Mouse (Mus musculus) heart, embryonic 15.5 days (tissue): ENCODE measurements around the gene Gm45837. TPM values are rescaled to one million over a fixed set of nuclear protein-coding genes. Genes with fewer than 3 reads are reported as not detected.

Source experiments
- ATAC-seq: fragments of 200-750 bp; cut with Nextera tagmentation; replicated peaks from 2 replicates; pipeline ENCODE4 v1.8.0; 2017; ENCODE audit warnings: low read depth, moderate TSS enrichment; ENCODE audit not compliant: insufficient number of reproducible peaks, insufficient read depth, low FRiP score
- H3K27ac ChIP-seq: fragments of 300-500 bp; sonication (generic); 2 replicates; pipeline ENCODE4 v1.5.1; 2015; ENCODE audit warnings: mild to moderate bottlenecking, inconsistent platforms
- H3K27me3 ChIP-seq: fragments of 300-500 bp; sonication (generic); 2 replicates; pipeline ENCODE4 v1.6.1; 2015; ENCODE audit warnings: inconsistent platforms
- H3K36me3 ChIP-seq: fragments of 300-500 bp; sonication (generic); 2 replicates; pipeline ENCODE4 v1.6.1; 2015; ENCODE audit warnings: mild to moderate bottlenecking, inconsistent platforms
- H3K4me1 ChIP-seq: fragments of 300-500 bp; sonication (generic); replicated peaks from 2 replicates; pipeline ENCODE4 v1.6.1; 2015; ENCODE audit warnings: inconsistent platforms
- H3K4me2 ChIP-seq: fragments of 300-500 bp; sonication (generic); 2 replicates; pipeline ENCODE4 v1.6.1; 2015; ENCODE audit warnings: inconsistent platforms, mild to moderate bottlenecking, moderate library complexity
- H3K4me3 ChIP-seq: fragments of 300-500 bp; sonication (generic); 2 replicates; pipeline ENCODE4 v1.5.1; 2015; ENCODE audit warnings: mild to moderate bottlenecking, inconsistent platforms
- H3K9ac ChIP-seq: fragments of 300-500 bp; sonication (generic); 2 replicates; pipeline ENCODE4 v1.6.1; 2015; ENCODE audit warnings: mild to moderate bottlenecking, inconsistent platforms
- H3K9me3 ChIP-seq: fragments of 300-500 bp; sonication (generic); replicated peaks from 2 replicates; pipeline ENCODE4 v1.6.1; 2016; ENCODE audit warnings: inconsistent platforms
- WGBS: fragments of 180-500 bp; shearing (Covaris S2); methylation state at CpG from one replicate; pipeline ENCODE4 v1.1.7; 2015; ENCODE audit warnings: mixed read lengths; 5-methylcytosine and 5-hydroxymethylcytosine counted together
- polyA plus RNA-seq: library from polyadenylated mRNA; unstranded; fragments of >200 nt; fragmentation: Nextera tagmentation; extraction: Ambion mirVana; gene quantifications from 2 replicates; pipeline ENCODE4 v1.2.1, GENCODE M21; 2015

The Gm45837 gene
- polyA plus RNA-seq, 1 experiment from 2014 or later = not detected

- Histone ChIP-seq H3K27me3 (no peaks in the 10 kb centered on the region), H3K36me3 (no peaks in the 10 kb centered on the region), H3K9me3 (no peaks in the 10 kb centered on the region), H3K27ac (peak overlapping the region; percentile 79), H3K4me1 (peaks cover 28% of the 10 kb centered on the region), H3K9ac (peak overlapping the region; percentile 52), H3K4me2 (peak overlapping the region; percentile 61), H3K4me3 (peak overlapping the region; percentile 38)
- no peak for ATAC-seq
- 47% methylated on average over 3 of the region's 3 CpGs for WGBS
These were observed 32.4 kb upstream of the Gm45837 start for GRCm38 (mm10) chr7:101378285-101378684.

DNA sequence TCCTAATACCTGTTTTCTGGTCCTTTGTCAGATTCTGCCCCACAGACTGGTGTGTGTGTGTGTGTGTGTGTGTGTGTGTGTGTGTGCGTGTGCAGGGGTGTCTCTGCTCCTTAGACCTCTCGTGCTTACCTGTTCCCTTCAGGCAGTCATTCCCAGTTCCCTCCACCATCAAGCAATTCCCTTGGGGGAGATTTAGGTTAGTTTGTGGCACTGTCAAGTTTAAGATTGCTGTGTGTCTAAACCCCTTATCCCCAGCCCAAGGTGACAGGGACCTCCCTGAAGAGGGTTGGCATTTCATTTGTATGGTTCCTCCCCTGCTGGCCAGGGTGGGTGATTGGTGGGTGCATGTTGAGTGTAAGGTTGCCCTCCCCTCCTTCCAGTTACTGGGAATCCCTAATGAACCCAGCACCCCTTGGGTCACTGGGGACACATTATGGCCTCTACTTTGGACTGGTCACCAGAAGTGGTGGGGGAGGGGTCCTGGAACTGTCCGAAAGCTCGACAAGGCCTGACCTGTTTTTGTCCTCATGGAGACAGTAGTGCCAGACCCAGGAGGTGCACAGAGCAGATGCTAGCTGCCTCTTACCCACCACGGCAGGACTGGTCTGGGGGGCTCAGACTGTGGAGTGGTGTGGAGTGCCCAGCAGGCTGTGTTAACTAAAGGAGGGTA, 31.8 kb upstream of the Gm45837 start:
- peak overlapping the region; percentile 79 for H3K27ac ChIP-seq
- WGBS = 52% methylated on average over 5 of the region's 5 CpGs
- H3K4me2 ChIP-seq = peak overlapping the region; percentile 61
- H3K27me3 ChIP-seq = no peaks in the 10 kb centered on the region
- peak overlapping the region; percentile 38 for H3K4me3 ChIP-seq
- H3K4me1 ChIP-seq = peaks cover 30% of the 10 kb centered on the region
- H3K9ac ChIP-seq = peak overlapping the region; percentile 52; the same call in 1 of the 2 replicates
- no peaks in the 10 kb centered on the region for H3K9me3 ChIP-seq
- H3K36me3 ChIP-seq = no peaks in the 10 kb centered on the region
- no peak for ATAC-seq

DNA sequence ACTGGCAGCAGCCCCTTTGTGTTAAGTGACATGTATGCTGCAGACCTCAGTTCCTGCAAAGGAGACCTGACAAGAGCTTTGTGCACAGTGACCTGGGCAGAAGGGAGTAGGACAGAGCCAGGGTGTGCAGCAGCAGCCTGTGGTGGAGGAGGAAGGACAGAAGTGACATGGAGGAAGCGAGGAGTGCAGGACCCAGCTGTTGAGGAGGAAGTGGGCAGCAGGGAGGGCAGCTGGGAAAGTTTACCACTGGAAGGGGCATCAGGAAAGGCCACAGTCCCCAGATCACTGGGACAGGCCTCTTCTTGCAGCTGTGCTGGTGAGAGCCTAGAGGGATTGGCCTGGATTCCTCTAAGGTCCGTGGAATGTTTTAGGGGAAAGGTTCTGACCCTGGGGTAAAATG, 31.0 kb upstream of the Gm45837 start:
- Histone ChIP-seq H3K27me3 (no peaks in the 10 kb centered on the region), H3K4me3 (no peak overlapping the region), H3K9ac (no peak overlapping the region), H3K36me3 (no peaks in the 10 kb centered on the region), H3K4me2 (peak overlapping the region; percentile 61), H3K27ac (peak overlapping the region; percentile 79; the same call in 1 of the 2 replicates), H3K4me1 (peaks cover 33% of the 10 kb centered on the region), H3K9me3 (no peaks in the 10 kb centered on the region)
- WGBS = 49% methylated on average over 2 of the region's 2 CpGs
- no peak for ATAC-seq

DNA sequence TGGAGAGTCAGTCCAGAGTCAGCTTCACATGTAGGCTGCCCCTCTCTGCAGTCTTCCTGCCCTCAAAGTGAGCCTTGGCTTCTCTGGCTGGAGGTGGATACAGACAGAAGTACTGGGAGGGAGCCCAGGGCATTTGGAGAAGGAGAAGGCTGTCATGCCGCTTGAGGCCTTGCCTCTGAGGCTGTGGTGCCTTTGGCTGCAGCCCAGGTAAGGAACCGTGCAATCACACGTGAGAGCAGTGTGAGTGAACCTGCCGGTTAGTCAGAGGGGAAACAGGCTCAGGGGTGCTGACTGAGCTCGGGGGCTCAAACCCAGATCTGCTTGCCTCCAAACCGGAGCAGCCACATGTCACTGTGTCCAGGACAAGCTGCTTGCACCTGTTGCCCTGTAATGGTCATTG, 29.2 kb upstream of the Gm45837 start:
- H3K36me3 ChIP-seq = no peaks in the 10 kb centered on the region
- H3K27ac ChIP-seq = no peak overlapping the region
- H3K9me3 ChIP-seq = no peaks in the 10 kb centered on the region
- H3K4me2 ChIP-seq = no peak overlapping the region
- H3K9ac ChIP-seq = no peak overlapping the region
- peaks cover 48% of the 10 kb centered on the region for H3K4me1 ChIP-seq
- no peak for ATAC-seq
- no peaks in the 10 kb centered on the region for H3K27me3 ChIP-seq
- H3K4me3 ChIP-seq = no peak overlapping the region
- WGBS = 71% methylated on average over 6 of the region's 6 CpGs

GRCm38 (mm10) chr7:101382378-101382777, 28.3 kb upstream of the Gm45837 start:
- 76% methylated on average over 8 of the region's 8 CpGs for WGBS
- Histone ChIP-seq H3K9ac (no peak overlapping the region), H3K4me2 (no peak overlapping the region), H3K9me3 (no peaks in the 10 kb centered on the region), H3K4me1 (peaks cover 46% of the 10 kb centered on the region), H3K27me3 (no peaks in the 10 kb centered on the region), H3K4me3 (no peak overlapping the region), H3K27ac (no peak overlapping the region), H3K36me3 (peaks cover 4% of the 10 kb centered on the region; the same call in 1 of the 2 replicates)
- no peak for ATAC-seq

GRCm38 (mm10) chr7:101383756-101384155, 26.9 kb upstream of the Gm45837 start:
- H3K4me2 ChIP-seq = no peak overlapping the region
- H3K4me3 ChIP-seq = no peak overlapping the region
- no peaks in the 10 kb centered on the region for H3K27me3 ChIP-seq
- H3K36me3 ChIP-seq = peaks cover 12% of the 10 kb centered on the region; the same call in 1 of the 2 replicates
- H3K9me3 ChIP-seq = no peaks in the 10 kb centered on the region
- no peak for ATAC-seq
- H3K9ac ChIP-seq = no peak overlapping the region
- peak overlapping the region; percentile 53; the same call in 1 of the 2 replicates for H3K27ac ChIP-seq
- H3K4me1 ChIP-seq = peaks cover 35% of the 10 kb centered on the region
- 70% methylated on average over 3 of the region's 3 CpGs for WGBS

DNA sequence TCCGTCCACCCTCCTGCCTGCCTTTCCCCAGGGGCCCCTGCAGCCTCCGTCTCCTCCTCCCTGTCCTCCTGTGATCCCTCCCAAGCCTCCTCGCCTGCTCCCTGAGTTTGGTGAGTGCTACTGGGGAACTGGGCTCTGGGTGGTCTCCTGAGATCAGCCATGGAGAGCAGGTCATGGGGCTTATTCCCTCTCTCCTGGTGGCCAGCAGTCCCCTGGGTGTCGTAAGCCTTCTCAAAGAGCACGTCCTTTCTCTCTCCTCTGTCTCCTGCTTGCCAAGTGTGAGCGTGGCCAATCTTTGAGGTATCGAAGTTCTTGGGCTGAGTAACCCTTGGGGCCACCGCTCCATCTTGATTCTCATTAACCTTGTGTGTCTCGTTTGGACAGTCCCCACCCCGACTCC, 25.8 kb upstream of the Gm45837 start:
- no peak for ATAC-seq
- 63% methylated on average over 10 of the region's 10 CpGs for WGBS
- no peak overlapping the region for H3K4me2 ChIP-seq
- H3K9ac ChIP-seq = no peak overlapping the region
- peaks cover 32% of the 10 kb centered on the region for H3K4me1 ChIP-seq
- H3K4me3 ChIP-seq = no peak overlapping the region
- peak overlapping the region; percentile 44; the same call in 1 of the 2 replicates for H3K27ac ChIP-seq
- H3K9me3 ChIP-seq = no peaks in the 10 kb centered on the region
- no peaks in the 10 kb centered on the region for H3K27me3 ChIP-seq
- H3K36me3 ChIP-seq = peaks cover 13% of the 10 kb centered on the region; the same call in 1 of the 2 replicates

DNA sequence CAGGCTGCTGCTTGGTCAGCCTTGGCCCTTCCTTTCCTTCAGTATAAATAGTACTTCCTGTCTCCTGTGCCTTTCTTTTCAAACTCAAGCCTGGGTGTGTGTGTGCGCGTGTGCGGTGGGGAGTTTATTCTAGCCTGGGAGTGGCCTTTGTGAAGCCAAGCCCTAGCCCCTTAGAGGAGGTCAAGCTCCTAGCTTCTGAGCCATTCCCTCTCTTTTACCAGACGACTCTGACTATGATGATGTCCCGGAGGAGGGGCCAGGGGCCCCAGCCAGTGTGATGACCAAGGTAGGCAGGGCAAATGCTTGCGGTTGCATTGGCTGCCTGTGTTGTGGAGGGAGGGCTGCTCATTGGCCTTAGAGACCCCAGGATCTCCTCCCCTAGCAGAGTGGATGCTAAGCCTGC, 25.4 kb upstream of the Gm45837 start:
- Histone ChIP-seq H3K4me1 (peaks cover 35% of the 10 kb centered on the region), H3K4me2 (peak overlapping the region; percentile 8; the same call in 1 of the 2 replicates), H3K4me3 (no peak overlapping the region), H3K9me3 (no peaks in the 10 kb centered on the region), H3K9ac (no peak overlapping the region), H3K27ac (peak overlapping the region; percentile 44), H3K27me3 (no peaks in the 10 kb centered on the region), H3K36me3 (peaks cover 16% of the 10 kb centered on the region; the same call in 1 of the 2 replicates)
- 33% methylated on average over 6 of the region's 6 CpGs for WGBS
- no peak; the same call in 1 of the 2 replicates for ATAC-seq

DNA sequence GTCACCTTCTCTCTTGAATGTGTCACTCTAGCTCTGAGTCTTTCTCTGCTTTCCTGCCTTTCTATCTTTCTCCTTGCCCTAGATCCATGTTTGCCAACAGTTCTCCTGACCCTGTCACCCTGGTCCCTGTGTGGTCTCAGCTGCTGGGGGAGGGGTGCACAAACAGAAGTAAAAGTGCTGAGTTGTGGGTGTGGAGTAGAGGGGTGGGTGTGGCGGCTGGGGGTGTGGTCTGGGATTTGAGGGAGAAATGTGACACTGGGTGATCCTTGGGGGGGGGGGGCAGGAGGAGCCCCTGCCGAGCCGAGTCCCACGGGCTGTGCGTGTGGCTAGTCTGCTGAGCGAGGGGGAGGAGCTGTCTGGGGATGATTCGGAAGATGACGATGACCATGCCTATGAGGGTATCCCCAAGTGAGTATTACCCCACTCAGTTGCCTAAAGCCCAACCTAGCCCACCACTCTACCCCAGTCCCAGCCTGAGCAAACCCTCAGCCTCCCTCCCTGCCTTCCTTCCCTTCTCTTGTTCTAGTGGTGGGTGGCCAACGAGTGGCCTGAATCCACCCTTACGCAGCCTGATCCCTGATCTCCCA, 24.7 kb upstream of the Gm45837 start:
- H3K27me3 ChIP-seq = no peaks in the 10 kb centered on the region
- 55% methylated on average over 10 of the region's 10 CpGs for WGBS
- H3K9ac ChIP-seq = no peak overlapping the region
- peak overlapping the region; percentile 8; the same call in 1 of the 2 replicates for H3K4me2 ChIP-seq
- no peaks in the 10 kb centered on the region for H3K9me3 ChIP-seq
- peak overlapping the region; percentile 44; the same call in 1 of the 2 replicates for H3K27ac ChIP-seq
- H3K36me3 ChIP-seq = peaks cover 16% of the 10 kb centered on the region; the same call in 1 of the 2 replicates
- peaks cover 41% of the 10 kb centered on the region for H3K4me1 ChIP-seq
- H3K4me3 ChIP-seq = no peak overlapping the region
- ATAC-seq = no peak

GRCm38 (mm10) chr7:101389256-101389655, 21.4 kb upstream of the Gm45837 start:
- ATAC-seq = no peak
- no peak overlapping the region for H3K9ac ChIP-seq
- H3K4me3 ChIP-seq = no peak overlapping the region
- H3K27ac ChIP-seq = no peak overlapping the region
- 38% methylated on average over 6 of the region's 6 CpGs for WGBS
- no peaks in the 10 kb centered on the region for H3K27me3 ChIP-seq
- H3K9me3 ChIP-seq = no peaks in the 10 kb centered on the region
- peaks cover 18% of the 10 kb centered on the region; the same call in 1 of the 2 replicates for H3K36me3 ChIP-seq
- no peak overlapping the region for H3K4me2 ChIP-seq
- peaks cover 70% of the 10 kb centered on the region for H3K4me1 ChIP-seq

DNA sequence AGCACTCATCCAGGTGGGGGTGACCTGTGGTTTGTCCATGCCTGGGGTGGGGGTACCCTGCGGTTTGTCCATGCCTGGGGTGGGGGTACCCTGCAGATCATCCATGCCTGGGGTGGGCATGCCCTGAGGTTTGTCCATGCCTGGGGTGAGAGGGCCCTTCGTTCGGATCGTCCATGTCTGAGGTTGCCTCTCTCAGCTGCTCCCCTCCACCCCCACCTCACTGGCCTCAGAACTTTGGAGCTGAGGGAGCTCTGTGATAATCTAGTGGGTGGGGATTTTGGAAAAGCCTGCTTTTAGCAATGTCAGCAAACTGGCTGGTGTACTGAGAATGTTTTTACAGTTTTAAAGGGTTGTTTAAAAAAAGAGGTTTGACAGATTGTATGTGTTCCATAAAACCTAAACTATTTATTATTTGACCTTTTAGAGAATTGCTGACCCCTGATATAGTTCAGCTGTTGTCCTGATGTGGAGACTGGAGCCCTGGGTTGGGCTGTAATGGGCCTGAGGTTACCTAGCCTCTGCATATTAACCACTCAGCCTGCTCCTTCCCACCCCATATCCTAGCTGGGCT, 18.7 kb upstream of the Gm45837 start:
- Histone ChIP-seq H3K27me3 (no peaks in the 10 kb centered on the region), H3K4me2 (no peak overlapping the region), H3K27ac (peak overlapping the region; percentile 90), H3K4me3 (no peak overlapping the region), H3K4me1 (peaks cover 59% of the 10 kb centered on the region), H3K9me3 (no peaks in the 10 kb centered on the region), H3K9ac (no peak overlapping the region), H3K36me3 (peaks cover 19% of the 10 kb centered on the region; the same call in 1 of the 2 replicates)
- ATAC-seq = no peak
- WGBS = 41% methylated on average over 4 of the region's 4 CpGs
